Mouse (Mus musculus) lung, postnatal 14 days (tissue): ENCODE data around the gene Enpp3.

ENCODE experiments used
- DNase-seq: peaks from one replicate; pipeline ENCODE4 v3.0.0; 2021

Enpp3 gene

GRCm38 (mm10) chr10:24754874-24755540, 87.6 kb downstream of the Enpp3 start:
- DNase-seq, result no peak

- no peak for DNase-seq
These were observed 88.3 kb downstream of the Enpp3 start for GRCm38 (mm10) chr10:24754251-24754835.

- DNase-seq, result no peak
These were observed 88.9 kb downstream of the Enpp3 start for GRCm38 (mm10) chr10:24753536-24754250.

- DNase-seq, result no peak
These were observed 99.6 kb downstream of the Enpp3 start for GRCm38 (mm10) chr10:24742950-24743487.

- no peak for DNase-seq
These were observed 101.1 kb downstream of the Enpp3 start for GRCm38 (mm10) chr10:24741229-24742198.

- no peak for DNase-seq
These were observed 103.5 kb downstream of the Enpp3 start for GRCm38 (mm10) chr10:24739171-24739570.

- DNase-seq, result no peak
These were observed 104.2 kb downstream of the Enpp3 start for GRCm38 (mm10) chr10:24738456-24738855.

GRCm38 (mm10) chr10:24735027-24735777, 107.4 kb downstream of the Enpp3 start:
- no peak for DNase-seq

GRCm38 (mm10) chr10:24727478-24727877, 115.1 kb downstream of the Enpp3 start:
- no peak for DNase-seq

- no peak for DNase-seq
These were observed 117.4 kb downstream of the Enpp3 start for GRCm38 (mm10) chr10:24725197-24725596.
